Mouse (Mus musculus): ENCODE measurements around the gene Prss22.

DNA sequence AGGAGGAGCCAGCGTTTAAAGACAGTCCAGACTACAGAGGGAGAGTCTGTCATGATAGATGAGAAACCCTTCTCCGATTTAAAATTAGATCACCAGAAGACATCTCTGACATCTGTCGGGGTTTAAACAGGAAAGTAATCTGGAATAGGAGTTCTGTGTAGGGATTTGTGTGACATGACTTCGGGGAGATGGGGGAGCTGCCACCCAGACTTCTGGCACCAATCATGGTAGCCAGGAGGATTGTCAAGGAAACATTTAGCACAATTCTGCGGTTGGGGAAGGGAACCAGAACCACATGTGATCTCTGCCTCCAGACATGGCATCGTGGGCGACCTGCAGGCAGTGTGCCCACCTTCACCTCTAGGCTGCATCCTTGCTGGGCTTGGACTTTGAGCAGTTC lies 31.6 kb upstream of the Prss22 start:
- TF ChIP-seq CTCF (IDR thresholded peaks at IDR 0.05; ENCODE audit: insufficient read depth, low read length) (no peak), POLR2A (IDR thresholded peaks at IDR 0.05; ENCODE audit: borderline replicate concordance, extremely low read depth, low read depth, low read length) (no peak)
